7 mouse cellular contexts compared by ENCODE assay signal in genomic region chr2:103760906-103761716, GRCm38 (mm10). TPM values are rescaled to one million over a fixed set of nuclear protein-coding genes. Genes with fewer than 3 reads are reported as not detected.
DNase-seq lines count a peak whose midpoint lies in the region; ATAC-seq lines count a peak whose summit lies in the region.

Nat10 (minus strand) TSS chr2:103761270.

- peak; percentile 94 for ATAC-seq in embryonic facial prominence, embryonic 11.5 days (replicated peaks; ENCODE audit: insufficient number of reproducible peaks, low FRiP score, low TSS enrichment, low read depth)
- peak; percentile 94 for ATAC-seq in granulocyte monocyte progenitor cell, adult 5-6 weeks (replicated peaks; ENCODE audit: poor library complexity, severe bottlenecking)
- peak; percentile 96 for ATAC-seq in midbrain, embryonic 13.5 days

- peak within 1 kb of the TSS; percentile 77 for H3K4me3 ChIP-seq in embryonic facial prominence, embryonic 11.5 days (ENCODE audit: low read depth, low read length)
- H3K4me3 ChIP-seq in limb, embryonic 10.5 days = peak within 1 kb of the TSS; percentile 83
- peak within 1 kb of the TSS; percentile 71 for H3K4me3 ChIP-seq in midbrain, embryonic 13.5 days (replicated peaks)

- no peaks in the 10 kb centered on the region for H3K4me1 ChIP-seq in embryonic facial prominence, embryonic 11.5 days (ENCODE audit: control insufficient read depth, insufficient read depth, low read length)
- peaks cover 15% of the 10 kb centered on the region for H3K4me1 ChIP-seq in limb, embryonic 10.5 days
- peaks cover 23% of the 10 kb centered on the region for H3K4me1 ChIP-seq in midbrain, embryonic 13.5 days (replicated peaks)

- H3K9ac ChIP-seq in embryonic facial prominence, embryonic 11.5 days (replicated peaks; ENCODE audit: low read length) = peak within 1 kb of the TSS; percentile 70
- H3K9ac ChIP-seq in midbrain, embryonic 13.5 days (replicated peaks) = peak within 1 kb of the TSS; percentile 72

- under 1% methylated on average over 47 of the region's 47 CpGs for WGBS in embryonic facial prominence, embryonic 11.5 days
- under 1% methylated on average over 47 of the region's 47 CpGs for WGBS in limb, embryonic 10.5 days
- under 1% methylated on average over 47 of the region's 47 CpGs for WGBS in midbrain, embryonic 13.5 days

- no peaks in the 10 kb centered on the region for H3K27me3 ChIP-seq in embryonic facial prominence, embryonic 11.5 days (ENCODE audit: control insufficient read depth, insufficient read depth, low read length)
- no peaks in the 10 kb centered on the region for H3K27me3 ChIP-seq in limb, embryonic 10.5 days (ENCODE audit: low read depth, poor library complexity, severe bottlenecking)
- no peaks in the 10 kb centered on the region for H3K27me3 ChIP-seq in midbrain, embryonic 13.5 days

- no peaks in the 10 kb centered on the region for H3K9me3 ChIP-seq in embryonic facial prominence, embryonic 11.5 days (replicated peaks; ENCODE audit: control insufficient read depth, low read length)
- H3K9me3 ChIP-seq in limb, embryonic 10.5 days (replicated peaks) = no peaks in the 10 kb centered on the region
- no peaks in the 10 kb centered on the region for H3K9me3 ChIP-seq in midbrain, embryonic 13.5 days

- H3K4me2 ChIP-seq in embryonic facial prominence, embryonic 11.5 days (ENCODE audit: low read depth, low read length) = peak within 1 kb of the TSS; percentile 82
- peak within 1 kb of the TSS; percentile 90 for H3K4me2 ChIP-seq in midbrain, embryonic 13.5 days (replicated peaks)

- DNase-seq in adrenal gland, postnatal 14 days = peak; percentile 98
- DNase-seq in embryonic facial prominence, embryonic 11.5 days (ENCODE audit: low spot score) = peak; percentile 99
- peak; percentile 99 for DNase-seq in kidney, adult 11 months
- DNase-seq in limb, embryonic 10.5 days (ENCODE audit: low spot score) = peak; percentile 98
- peak; percentile 96 for DNase-seq in spleen, adult 12 weeks (ENCODE audit: low spot score)

- peaks cover 2% of the 10 kb centered on the region; the same call in 1 of the 2 replicates for H3K36me3 ChIP-seq in embryonic facial prominence, embryonic 11.5 days (replicated peaks; ENCODE audit: control insufficient read depth, insufficient read depth, low read depth, low read length)
- H3K36me3 ChIP-seq in limb, embryonic 10.5 days = peaks cover 31% of the 10 kb centered on the region
- H3K36me3 ChIP-seq in midbrain, embryonic 13.5 days = peaks cover 18% of the 10 kb centered on the region

- H3K27ac ChIP-seq in embryonic facial prominence, embryonic 11.5 days (replicated peaks; ENCODE audit: low read depth, low read length) = peak within 1 kb of the TSS; percentile 67; the same call in 1 of the 2 replicates
- peak within 1 kb of the TSS; percentile 78 for H3K27ac ChIP-seq in limb, embryonic 10.5 days
- H3K27ac ChIP-seq in midbrain, embryonic 13.5 days = peak within 1 kb of the TSS; percentile 78

RNA-seq across cellular contexts. Expression of gene Nat10, which starts in this region (rescaled TPM):
- total RNA-seq in adrenal gland, postnatal 14 days (2021) = 40.4 TPM in 2 replicates
- polyA plus RNA-seq in embryonic facial prominence, embryonic 11.5 days (2014; fragmentation: Nextera tagmentation; extraction: Ambion mirVana) = 20.8 and 23.9 TPM in 2 replicates
- 45.4 and 57.0 TPM in 2 replicates for total RNA-seq in granulocyte monocyte progenitor cell, adult 5-6 weeks (2014; fragmentation: Nextera tagmentation)
- total RNA-seq in granulocyte monocyte progenitor cell, adult 5-6 weeks (2017) = 77.7 and 124 TPM in 2 replicates
- polyA plus RNA-seq in limb, embryonic 10.5 days (2016; fragmentation: Nextera tagmentation; extraction: Ambion mirVana) = 34.7 and 43.3 TPM in 2 replicates
- polyA plus RNA-seq in midbrain, embryonic 13.5 days (2015; fragmentation: Nextera tagmentation; extraction: Ambion mirVana) = 19.0 and 20.3 TPM in 2 replicates

Comparison
In these comparisons a context has a peak if more than half of its experiments do, and no peak if none do; other contexts are left out.
1. Peak in every context shown above with its lines: DNase-seq, ATAC-seq, H3K4me3 ChIP-seq and H3K27ac ChIP-seq.